Mouse (Mus musculus) layer of hippocampus, adult 8-10 months (tissue): ENCODE data around the gene Spns2. TPM values are rescaled to one million over a fixed set of nuclear protein-coding genes. Genes with fewer than 3 reads are reported as not detected.
"Not testable (repeated sequence)": the region's sequence is repeated elsewhere in the genome, so short reads cannot be mapped to it uniquely, and the experiment has no call there.

ENCODE experiments used
- DNase-seq, 2 experiments: peaks; one replicate each; pipeline ENCODE4 v3.0.0; 2022; ENCODE audit warnings: low spot score in 2 of 2
- total RNA-seq, 4 experiments: library from RNA; stranded (reverse); gene quantifications; 2 replicates each; pipeline ENCODE4 v1.2.4; 2022

The Spns2 gene
- total RNA-seq, 4 experiments from 2014 or later = 84.0 to 104 (median 92.3) TPM

GRCm38 (mm10) chr11:72438411-72438810 is 51.3 kb downstream of the Spns2 start:
- DNase-seq = no peak

GRCm38 (mm10) chr11:72436756-72437650 is 52.7 kb downstream of the Spns2 start:
- peak; percentile 54 to 56 for DNase-seq

GRCm38 (mm10) chr11:72436271-72436670 is 53.4 kb downstream of the Spns2 start:
- DNase-seq = peak; percentile 23 to 61

- DNase-seq = no peak
Measured at GRCm38 (mm10) chr11:72435694-72436045, 54.0 kb downstream of the Spns2 start.

GRCm38 (mm10) chr11:72434963-72435693 is 54.6 kb downstream of the Spns2 start, which contains the start of gene Ggt6:
Gene Ggt6, plus strand, starts transcription at chr11:72435526.
- DNase-seq = no peak

GRCm38 (mm10) chr11:72430311-72431068 is 59.2 kb downstream of the Spns2 start:
- DNase-seq = not testable (repeated sequence)

- peak in 1 of 2 experiments; percentile 79 for DNase-seq
Measured at GRCm38 (mm10) chr11:72429288-72429690, 60.4 kb downstream of the Spns2 start.

- DNase-seq = peak in 1 of 2 experiments; percentile 81
Measured at GRCm38 (mm10) chr11:72428694-72429093, 61.0 kb downstream of the Spns2 start.

GRCm38 (mm10) chr11:72426884-72427283 is 62.8 kb downstream of the Spns2 start:
- no peak for DNase-seq

GRCm38 (mm10) chr11:72425201-72425600 is 64.5 kb downstream of the Spns2 start:
- no peak for DNase-seq

GRCm38 (mm10) chr11:72423686-72424085 is 66.0 kb downstream of the Spns2 start:
- DNase-seq = no peak

- no peak for DNase-seq
Measured at GRCm38 (mm10) chr11:72421518-72422278, 68.0 kb downstream of the Spns2 start.

- no peak for DNase-seq
Measured at GRCm38 (mm10) chr11:72420460-72421122, 69.1 kb downstream of the Spns2 start.

GRCm38 (mm10) chr11:72419006-72419405 is 70.7 kb downstream of the Spns2 start:
- no peak for DNase-seq

GRCm38 (mm10) chr11:72418227-72418626 is 71.5 kb downstream of the Spns2 start:
- no peak for DNase-seq

- no peak for DNase-seq
Measured at GRCm38 (mm10) chr11:72417376-72417775, 72.3 kb downstream of the Spns2 start.

- DNase-seq = no peak
Measured at GRCm38 (mm10) chr11:72416666-72417065, 73.0 kb downstream of the Spns2 start.

GRCm38 (mm10) chr11:72415155-72415554 is 74.5 kb downstream of the Spns2 start:
- no peak for DNase-seq

GRCm38 (mm10) chr11:72413601-72414190 is 76.0 kb downstream of the Spns2 start:
- no peak for DNase-seq

GRCm38 (mm10) chr11:72413016-72413415 is 76.7 kb downstream of the Spns2 start:
- DNase-seq = no peak
